Mouse (Mus musculus) heart, embryonic 12.5 days (tissue): ENCODE measurements at regions not wholly inside any gene's neighbourhood (a gene's known extent, or its start where the extent isn't known, plus 50 kb on each side); places are given as distances from the start of the nearest gene placed in this dataset.

Source experiments
- ATAC-seq: fragments of 200-750 bp; cut with Nextera tagmentation; 2 replicates; pipeline ENCODE4 v1.8.0; 2017; ENCODE audit warnings: moderate TSS enrichment, moderate library complexity; ENCODE audit not compliant: insufficient number of reproducible peaks, low FRiP score
- H3K27ac ChIP-seq: fragments of 300-500 bp; sonication (generic); 2 replicates; pipeline ENCODE4 v1.5.1; 2016; ENCODE audit warnings: mild to moderate bottlenecking, moderate library complexity; ENCODE audit not compliant: poor library complexity, severe bottlenecking
- H3K27me3 ChIP-seq: fragments of 300-500 bp; sonication (generic); replicated peaks from 2 replicates; pipeline ENCODE4 v1.6.1; 2016; ENCODE audit warnings: mild to moderate bottlenecking, moderate library complexity
- H3K36me3 ChIP-seq: fragments of 300-500 bp; sonication (generic); 2 replicates; pipeline ENCODE4 v1.6.1; 2016; ENCODE audit warnings: mild to moderate bottlenecking, moderate library complexity
- H3K4me1 ChIP-seq: fragments of 300-500 bp; sonication (generic); replicated peaks from 2 replicates; pipeline ENCODE4 v1.6.1; 2016; ENCODE audit warnings: mild to moderate bottlenecking
- H3K4me2 ChIP-seq: fragments of 300-500 bp; sonication (generic); 2 replicates; pipeline ENCODE4 v1.6.1; 2016; ENCODE audit warnings: mild to moderate bottlenecking, moderate library complexity
- H3K4me3 ChIP-seq: fragments of 300-500 bp; sonication (generic); 2 replicates; pipeline ENCODE4 v1.5.1; 2016; ENCODE audit warnings: mild to moderate bottlenecking
- H3K9ac ChIP-seq: fragments of 300-500 bp; sonication (generic); 2 replicates; pipeline ENCODE4 v1.6.1; 2016; ENCODE audit warnings: mild to moderate bottlenecking, moderate library complexity
- H3K9me3 ChIP-seq: fragments of 300-500 bp; sonication (generic); replicated peaks from 2 replicates; pipeline ENCODE4 v1.6.1; 2016; ENCODE audit warnings: mild to moderate bottlenecking, moderate library complexity
- WGBS: fragments of 180-500 bp; shearing (Covaris S2); methylation state at CpG from one replicate; pipeline ENCODE4 v1.1.7; 2016; 5-methylcytosine and 5-hydroxymethylcytosine counted together

- ATAC-seq, result no peak
- no peak overlapping the region for H3K9ac ChIP-seq
- no peak overlapping the region for H3K27ac ChIP-seq
- H3K4me3 ChIP-seq, result no peak overlapping the region
- no peaks in the 10 kb centered on the region for H3K9me3 ChIP-seq
- H3K36me3 ChIP-seq, result no peaks in the 10 kb centered on the region
- 78% methylated on average over 4 of the region's 4 CpGs for WGBS
- no peak overlapping the region for H3K4me2 ChIP-seq
- no peaks in the 10 kb centered on the region for H3K4me1 ChIP-seq
- no peaks in the 10 kb centered on the region for H3K27me3 ChIP-seq
These were observed 142.0 kb downstream of the Tmem161b start for GRCm38 (mm10) chr13:84364069-84364468.

- Histone ChIP-seq H3K4me3 (no peak overlapping the region), H3K36me3 (no peaks in the 10 kb centered on the region), H3K27ac (no peak overlapping the region), H3K4me1 (no peaks in the 10 kb centered on the region), H3K27me3 (no peaks in the 10 kb centered on the region), H3K4me2 (no peak overlapping the region), H3K9ac (no peak overlapping the region), H3K9me3 (no peaks in the 10 kb centered on the region)
- ATAC-seq, result no peak
These were observed 143.4 kb downstream of the Tmem161b start for GRCm38 (mm10) chr13:84365503-84365902.

- Histone ChIP-seq H3K4me2 (no peak overlapping the region), H3K27ac (no peak overlapping the region), H3K9ac (no peak overlapping the region), H3K4me1 (no peaks in the 10 kb centered on the region), H3K36me3 (no peaks in the 10 kb centered on the region), H3K9me3 (no peaks in the 10 kb centered on the region), H3K27me3 (no peaks in the 10 kb centered on the region), H3K4me3 (no peak overlapping the region)
- ATAC-seq, result no peak
These were observed 143.9 kb downstream of the Tmem161b start for GRCm38 (mm10) chr13:84366017-84366416.

GRCm38 (mm10) chr13:84366839-84367238 lies 144.7 kb downstream of the Tmem161b start:
- H3K4me2 ChIP-seq, result no peak overlapping the region
- H3K4me3 ChIP-seq, result no peak overlapping the region
- no peaks in the 10 kb centered on the region for H3K4me1 ChIP-seq
- no peak overlapping the region for H3K27ac ChIP-seq
- H3K9me3 ChIP-seq, result no peaks in the 10 kb centered on the region
- ATAC-seq, result no peak
- no peaks in the 10 kb centered on the region for H3K27me3 ChIP-seq
- H3K9ac ChIP-seq, result no peak overlapping the region
- 76% methylated on average over 1 of the region's 1 CpGs for whole genome bisulfite sequencing
- H3K36me3 ChIP-seq, result no peaks in the 10 kb centered on the region

GRCm38 (mm10) chr13:84368225-84368624 lies 146.1 kb downstream of the Tmem161b start:
- H3K9ac ChIP-seq, result no peak overlapping the region
- 77% methylated on average over 2 of the region's 2 CpGs for WGBS
- H3K27ac ChIP-seq, result no peak overlapping the region
- no peak overlapping the region for H3K4me2 ChIP-seq
- no peak overlapping the region for H3K4me3 ChIP-seq
- no peaks in the 10 kb centered on the region for H3K27me3 ChIP-seq
- no peak for ATAC-seq
- no peaks in the 10 kb centered on the region for H3K9me3 ChIP-seq
- no peaks in the 10 kb centered on the region for H3K36me3 ChIP-seq
- no peaks in the 10 kb centered on the region for H3K4me1 ChIP-seq

- Histone ChIP-seq H3K4me1 (no peaks in the 10 kb centered on the region), H3K4me3 (no peak overlapping the region), H3K9me3 (no peaks in the 10 kb centered on the region), H3K36me3 (no peaks in the 10 kb centered on the region), H3K4me2 (no peak overlapping the region), H3K27ac (no peak overlapping the region), H3K27me3 (no peaks in the 10 kb centered on the region), H3K9ac (no peak overlapping the region)
- ATAC-seq, result no peak
- WGBS, result 80% methylated on average over 4 of the region's 4 CpGs
These were observed 152.7 kb downstream of the Tmem161b start for GRCm38 (mm10) chr13:84374711-84375257.

- H3K4me1 ChIP-seq, result no peaks in the 10 kb centered on the region
- H3K4me2 ChIP-seq, result no peak overlapping the region
These were observed 153.8 kb downstream of the Tmem161b start for GRCm38 (mm10) chr13:84375941-84376340.

GRCm38 (mm10) chr13:84378553-84379332 lies 156.6 kb downstream of the Tmem161b start:
- WGBS, result 84% methylated on average over 5 of the region's 5 CpGs

More at GRCm38 (mm10) chr13:84375941-84376340, 153.8 kb downstream of the Tmem161b start:
- Histone ChIP-seq H3K9me3 (no peaks in the 10 kb centered on the region), H3K27ac (no peak overlapping the region), H3K9ac (no peak overlapping the region), H3K4me3 (no peak overlapping the region), H3K27me3 (no peaks in the 10 kb centered on the region), H3K36me3 (no peaks in the 10 kb centered on the region)
- ATAC-seq, result no peak
- 81% methylated on average over 4 of the region's 4 CpGs for WGBS

GRCm38 (mm10) chr13:84391554-84391953 lies 169.5 kb downstream of the Tmem161b start:
- Histone ChIP-seq H3K9me3 (no peaks in the 10 kb centered on the region), H3K27ac (no peak overlapping the region), H3K4me2 (no peak overlapping the region), H3K9ac (no peak overlapping the region), H3K27me3 (no peaks in the 10 kb centered on the region), H3K4me3 (no peak overlapping the region), H3K36me3 (no peaks in the 10 kb centered on the region), H3K4me1 (no peaks in the 10 kb centered on the region)
- 77% methylated on average over 3 of the region's 3 CpGs for WGBS
- no peak for ATAC-seq

More at GRCm38 (mm10) chr13:84378553-84379332, 156.6 kb downstream of the Tmem161b start:
- Histone ChIP-seq H3K36me3 (no peaks in the 10 kb centered on the region), H3K27me3 (no peaks in the 10 kb centered on the region), H3K4me2 (no peak overlapping the region), H3K4me3 (no peak overlapping the region), H3K9ac (no peak overlapping the region), H3K4me1 (no peaks in the 10 kb centered on the region), H3K27ac (no peak overlapping the region), H3K9me3 (0 out of 2 replicates have a peak, but pooled peaks cover 2% of the 10 kb centered on the region)
- no peak for ATAC-seq

- no peaks in the 10 kb centered on the region for H3K27me3 ChIP-seq
- H3K4me3 ChIP-seq, result no peak overlapping the region
- no peak overlapping the region for H3K27ac ChIP-seq
- H3K9ac ChIP-seq, result no peak overlapping the region
- no peak overlapping the region for H3K4me2 ChIP-seq
- H3K36me3 ChIP-seq, result no peaks in the 10 kb centered on the region
- H3K9me3 ChIP-seq, result no peaks in the 10 kb centered on the region
- no peaks in the 10 kb centered on the region for H3K4me1 ChIP-seq
- ATAC-seq, result no peak
- WGBS, result 65% methylated on average over 7 of the region's 7 CpGs
These were observed 176.6 kb downstream of the Tmem161b start for GRCm38 (mm10) chr13:84398476-84399344.
